Mouse (Mus musculus): Measurements from ENCODE around the gene Fam222a. TPM values are rescaled to one million over a fixed set of nuclear protein-coding genes. Genes with fewer than 3 reads are reported as not detected.

Fam222a gene
- total RNA-seq, 4 experiments from 2014 or later, result 28.1 to 47.2 (median 33.7) TPM

DNA sequence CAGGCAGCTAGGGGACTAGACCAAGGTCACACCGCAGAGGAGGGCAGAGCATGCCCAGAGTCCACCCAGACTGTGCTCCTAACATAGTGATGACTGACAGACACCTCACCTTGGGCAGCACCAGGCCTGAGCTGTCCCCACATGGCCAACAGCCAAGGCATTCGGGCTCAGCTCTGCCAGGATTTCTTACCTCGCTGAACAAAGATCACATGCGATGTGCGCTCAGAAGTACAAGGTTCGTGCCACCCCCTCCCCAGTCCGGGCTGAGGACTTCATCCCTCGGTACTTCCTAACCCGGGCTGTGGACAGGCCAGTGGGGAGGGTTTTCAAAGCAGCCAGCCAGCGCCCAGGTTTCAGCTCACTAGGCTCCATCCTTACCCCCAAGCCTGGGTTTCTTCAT lies 89.6 kb downstream of the Fam222a start:
- DNase-seq, result no peak

DNA sequence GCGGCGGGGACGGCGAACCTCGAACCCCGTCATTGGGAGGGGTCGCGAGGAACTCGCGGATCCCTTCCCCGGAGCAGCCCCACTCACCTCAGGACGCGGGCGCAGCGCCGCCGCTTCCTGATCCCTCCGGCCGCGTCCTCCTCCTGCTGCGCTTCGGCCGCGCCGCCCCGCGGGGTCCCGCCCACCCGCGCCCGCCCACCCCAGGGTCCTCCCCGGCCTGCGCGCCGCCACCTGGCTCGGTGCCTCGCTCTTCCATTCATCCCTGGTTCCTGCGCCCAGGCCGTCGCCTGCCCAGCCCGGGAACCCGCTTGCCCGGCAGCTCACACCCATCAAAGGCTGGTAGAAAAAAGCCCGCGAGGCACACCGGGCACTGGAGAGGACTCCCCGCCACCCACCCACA lies 90.4 kb downstream of the Fam222a start, which contains the start of gene Trpv4:
Gene Trpv4 (minus strand): TSS at position 167 of the 400 bp plus-strand sequence.
- DNase-seq, result no peak

DNA sequence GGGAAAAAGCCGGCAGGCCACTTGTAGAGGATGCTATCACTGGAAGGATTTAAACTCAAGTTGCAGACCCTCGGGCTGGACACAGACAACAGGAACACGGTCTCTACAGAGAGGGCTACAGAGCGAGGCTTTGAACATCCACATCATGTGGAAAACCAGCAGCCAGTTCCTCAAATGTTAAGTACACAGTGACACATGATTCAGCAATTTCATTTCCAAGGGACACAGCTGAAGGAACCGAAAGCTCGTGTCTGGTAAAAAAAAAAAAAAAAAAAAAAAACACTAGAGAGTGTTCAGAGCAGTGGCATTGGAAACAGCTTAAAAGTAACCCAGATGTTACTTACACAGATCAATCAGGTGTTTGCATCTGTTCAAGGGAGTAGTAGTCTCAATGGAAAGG lies 93.2 kb downstream of the Fam222a start:
- no peak for DNase-seq

Other genes starting within 250 kb of the Fam222a start
- gene Kctd10, start 187.5 kb upstream of the Fam222a start, total RNA-seq (2022), result 10 to 100 TPM; 69.8 to 78.5 (median 71.8) TPM
- 10 to 100 TPM; 74.7 to 93.2 (median 79.1) TPM for gene Ube3b, start 187.4 kb upstream of the Fam222a start, total RNA-seq (2022)
- gene Mmab, start 124.0 kb upstream of the Fam222a start, total RNA-seq (2022), result 10 to 100 TPM; 20.0 to 30.0 (median 24.4) TPM
- gene Mvk, start 123.7 kb upstream of the Fam222a start, total RNA-seq (2022), result 10 to 100 TPM; 31.6 to 45.5 (median 37.1) TPM
- gene Trpv4, start 90.4 kb downstream of the Fam222a start, total RNA-seq (2022), result 1 to 10 TPM; 1.3 to 3.4 (median 2.4) TPM
- 10 to 100 TPM; 49.4 to 67.4 (median 55.3) TPM for gene Gltp, start 123.0 kb downstream of the Fam222a start, total RNA-seq (2022)
- gene Tchp, start 139.7 kb downstream of the Fam222a start, total RNA-seq (2022), result 10 to 100 TPM in 2 of 4 experiments, 1 to 10 TPM in 2; 7.4 to 27.5 (median 12.3) TPM
- 10 to 100 TPM; 66.7 to 96.6 (median 86.8) TPM for gene Ankrd13a, start 206.7 kb downstream of the Fam222a start, total RNA-seq (2022)
- 10 to 100 TPM; 32.8 to 59.9 (median 45.6) TPM for gene Git2, start 207.5 kb downstream of the Fam222a start, total RNA-seq (2022)